Mouse (Mus musculus): Measurements from ENCODE around the gene Abi1. TPM values are rescaled to one million over a fixed set of nuclear protein-coding genes. Genes with fewer than 3 reads are reported as not detected.
"Not testable (repeated sequence)": the region's sequence is repeated elsewhere in the genome, so short reads cannot be mapped to it uniquely, and the experiment has no call there.

Gene Abi1
- polyA plus RNA-seq, 1 experiment from 2014 or later, result 50.7 TPM

DNA sequence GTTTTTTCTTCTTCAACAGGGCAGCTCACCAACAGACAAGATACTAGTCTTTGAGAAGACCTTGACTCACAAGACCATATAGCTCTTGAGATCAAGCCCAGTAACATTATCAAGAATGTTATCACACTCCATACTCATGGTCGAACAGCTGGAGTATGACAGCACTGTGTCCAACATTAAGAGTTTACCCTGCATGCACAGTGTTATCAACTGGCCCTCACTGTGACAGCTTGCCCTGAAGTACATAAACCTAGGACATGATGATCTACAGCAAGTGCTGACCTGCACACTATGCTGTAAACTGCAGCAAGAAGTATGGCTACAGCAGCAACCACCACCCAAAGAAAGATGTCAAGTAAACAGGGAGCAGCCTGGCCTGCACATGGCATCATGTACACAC is 13.7 kb downstream of the Abi1 start:
- Histone ChIP-seq H3K4me1 (no peaks in the 10 kb centered on the region), H3K27ac (no peak overlapping the region), H3K36me3 (no peaks in the 10 kb centered on the region; the same call in 1 of the 2 replicates), H3K9me3 (no peaks in the 10 kb centered on the region), H3K9ac (no peak overlapping the region), H3K27me3 (replicated peaks) (no peaks in the 10 kb centered on the region), H3K4me2 (no peak overlapping the region), H3K4me3 (replicated peaks) (no peak overlapping the region)
- no peak for ATAC-seq (ENCODE audit: insufficient read depth, low FRiP score, low read depth)
- WGBS, result 72% methylated on average over 1 of the region's 1 CpGs

GRCm38 (mm10) chr2:23023714-23024282 is 16.2 kb downstream of the Abi1 start:
- Histone ChIP-seq H3K9ac (no peak overlapping the region), H3K9me3 (no peaks in the 10 kb centered on the region), H3K27ac (no peak overlapping the region), H3K4me2 (no peak overlapping the region), H3K36me3 (no peaks in the 10 kb centered on the region), H3K27me3 (replicated peaks) (no peaks in the 10 kb centered on the region), H3K4me3 (replicated peaks) (no peak overlapping the region), H3K4me1 (no peaks in the 10 kb centered on the region)
- ATAC-seq (ENCODE audit: insufficient read depth, low FRiP score, low read depth), result no peak
- WGBS, result 87% methylated on average over 4 of the region's 4 CpGs

- no peaks in the 10 kb centered on the region for H3K9me3 ChIP-seq
- WGBS, result 87% methylated on average over 3 of the region's 3 CpGs
- ATAC-seq (ENCODE audit: insufficient read depth, low FRiP score, low read depth), result no peak
- H3K27me3 ChIP-seq (replicated peaks), result no peaks in the 10 kb centered on the region
- H3K9ac ChIP-seq, result no peak overlapping the region
- H3K4me3 ChIP-seq (replicated peaks), result no peak overlapping the region
- H3K36me3 ChIP-seq, result no peaks in the 10 kb centered on the region
- no peak overlapping the region for H3K4me2 ChIP-seq
- no peak overlapping the region for H3K27ac ChIP-seq
- H3K4me1 ChIP-seq, result no peaks in the 10 kb centered on the region
These were observed 17.0 kb downstream of the Abi1 start for GRCm38 (mm10) chr2:23023023-23023422.

GRCm38 (mm10) chr2:23021721-23022120 is 18.3 kb downstream of the Abi1 start:
- no peak overlapping the region for H3K27ac ChIP-seq
- no peak overlapping the region for H3K4me2 ChIP-seq
- no peak overlapping the region for H3K4me3 ChIP-seq (replicated peaks)
- H3K4me1 ChIP-seq, result no peaks in the 10 kb centered on the region
- ATAC-seq (ENCODE audit: insufficient read depth, low FRiP score, low read depth), result no peak
- no peak overlapping the region for H3K9ac ChIP-seq
- WGBS, result 55% methylated on average over 4 of the region's 4 CpGs
- no peaks in the 10 kb centered on the region for H3K9me3 ChIP-seq
- no peaks in the 10 kb centered on the region for H3K36me3 ChIP-seq
- no peaks in the 10 kb centered on the region for H3K27me3 ChIP-seq (replicated peaks)

DNA sequence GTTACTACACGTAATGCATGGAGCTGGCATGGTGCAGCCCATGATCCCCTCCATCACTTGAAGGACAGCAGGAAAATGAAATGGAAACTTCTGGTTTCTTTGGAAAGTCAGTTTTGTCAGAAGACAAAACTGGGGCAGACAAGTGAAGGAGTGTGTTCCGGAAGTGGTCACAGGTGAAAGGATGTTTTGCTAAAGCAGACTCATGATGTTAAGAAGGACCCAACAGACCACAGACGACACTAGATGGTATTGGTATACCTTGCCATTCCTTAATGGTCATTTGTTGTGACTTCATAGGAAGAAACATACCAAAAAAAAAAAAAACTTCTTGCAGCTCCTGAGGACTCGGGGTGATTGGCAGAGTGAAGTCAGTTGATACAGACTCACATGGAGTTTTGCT is 18.7 kb downstream of the Abi1 start:
- no peak overlapping the region for H3K4me2 ChIP-seq
- no peak overlapping the region for H3K9ac ChIP-seq
- H3K27me3 ChIP-seq (replicated peaks), result no peaks in the 10 kb centered on the region
- H3K4me3 ChIP-seq (replicated peaks), result no peak overlapping the region
- no peak for ATAC-seq (ENCODE audit: insufficient read depth, low FRiP score, low read depth)
- no peak overlapping the region for H3K27ac ChIP-seq
- no peaks in the 10 kb centered on the region for H3K9me3 ChIP-seq
- 84% methylated on average over 4 of the region's 4 CpGs for WGBS
- no peaks in the 10 kb centered on the region for H3K4me1 ChIP-seq
- H3K36me3 ChIP-seq, result no peaks in the 10 kb centered on the region

DNA sequence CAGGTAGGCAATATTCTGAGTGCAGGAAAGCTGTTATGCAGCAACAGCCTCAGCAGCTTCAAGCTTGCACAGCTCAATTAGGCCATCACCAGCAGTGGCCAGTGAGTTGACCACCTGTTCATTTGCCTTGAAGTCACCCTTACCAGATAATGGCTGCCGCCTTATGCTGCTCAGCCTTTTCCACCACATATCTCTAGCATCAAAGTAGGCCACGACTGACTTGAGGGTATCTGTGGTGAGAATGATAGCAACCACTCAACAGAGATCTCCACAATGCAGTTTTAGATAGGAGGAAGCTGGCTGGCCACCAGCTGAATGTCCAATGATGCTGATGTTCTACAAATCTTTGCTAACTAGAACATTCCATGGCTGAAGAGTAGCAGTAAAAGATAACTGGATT is 20.9 kb downstream of the Abi1 start:
- no peak overlapping the region for H3K4me2 ChIP-seq
- WGBS, result 86% methylated on average over 2 of the region's 2 CpGs
- H3K27me3 ChIP-seq (replicated peaks), result no peaks in the 10 kb centered on the region
- no peak overlapping the region for H3K9ac ChIP-seq
- peaks cover 9% of the 10 kb centered on the region; the same call in 1 of the 2 replicates for H3K4me1 ChIP-seq
- H3K36me3 ChIP-seq, result no peaks in the 10 kb centered on the region
- H3K4me3 ChIP-seq (replicated peaks), result no peak overlapping the region
- no peaks in the 10 kb centered on the region for H3K9me3 ChIP-seq
- H3K27ac ChIP-seq, result no peak overlapping the region
- ATAC-seq (ENCODE audit: insufficient read depth, low FRiP score, low read depth), result no peak

- no peak for ATAC-seq (ENCODE audit: insufficient read depth, low FRiP score, low read depth)
- no peaks in the 10 kb centered on the region for H3K27me3 ChIP-seq (replicated peaks)
- no peak overlapping the region for H3K4me3 ChIP-seq (replicated peaks)
- no peak overlapping the region for H3K27ac ChIP-seq
- no peaks in the 10 kb centered on the region for H3K36me3 ChIP-seq
- H3K9me3 ChIP-seq, result no peaks in the 10 kb centered on the region
- no peak overlapping the region for H3K4me2 ChIP-seq
- no peak overlapping the region for H3K9ac ChIP-seq
- peaks cover 9% of the 10 kb centered on the region; the same call in 1 of the 2 replicates for H3K4me1 ChIP-seq
- WGBS, result 61% methylated on average over 3 of the region's 3 CpGs
These were observed 23.9 kb downstream of the Abi1 start for GRCm38 (mm10) chr2:23016121-23016520.

DNA sequence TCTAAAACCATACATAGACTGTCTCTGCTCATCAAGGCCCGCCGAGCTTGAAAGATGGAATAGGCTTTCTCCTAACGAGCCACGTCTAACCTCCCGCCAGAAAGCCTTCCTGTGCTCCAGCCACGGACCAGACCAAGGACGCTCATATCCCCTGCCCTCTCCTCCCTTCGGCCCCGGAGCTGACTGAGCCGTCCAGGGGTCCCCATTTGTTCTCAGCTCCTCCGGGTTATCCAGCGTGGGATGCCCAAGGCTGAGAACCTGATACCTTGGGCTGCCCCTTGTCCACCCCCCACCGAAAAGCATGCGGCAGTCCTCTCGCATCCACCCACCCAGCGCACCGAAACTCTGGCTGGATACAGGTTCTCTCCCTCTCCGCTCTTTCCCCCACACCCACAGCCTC is 24.7 kb downstream of the Abi1 start:
- no peak overlapping the region for H3K9ac ChIP-seq
- no peak overlapping the region; the same call in 1 of the 2 replicates for H3K4me2 ChIP-seq
- H3K4me1 ChIP-seq, result peaks cover 9% of the 10 kb centered on the region; the same call in 1 of the 2 replicates
- H3K9me3 ChIP-seq, result no peaks in the 10 kb centered on the region
- no peaks in the 10 kb centered on the region for H3K27me3 ChIP-seq (replicated peaks)
- no peak for ATAC-seq (ENCODE audit: insufficient read depth, low FRiP score, low read depth)
- 48% methylated on average over 18 of the region's 18 CpGs for WGBS
- no peaks in the 10 kb centered on the region for H3K36me3 ChIP-seq
- H3K4me3 ChIP-seq (replicated peaks), result no peak overlapping the region
- H3K27ac ChIP-seq, result no peak overlapping the region

DNA sequence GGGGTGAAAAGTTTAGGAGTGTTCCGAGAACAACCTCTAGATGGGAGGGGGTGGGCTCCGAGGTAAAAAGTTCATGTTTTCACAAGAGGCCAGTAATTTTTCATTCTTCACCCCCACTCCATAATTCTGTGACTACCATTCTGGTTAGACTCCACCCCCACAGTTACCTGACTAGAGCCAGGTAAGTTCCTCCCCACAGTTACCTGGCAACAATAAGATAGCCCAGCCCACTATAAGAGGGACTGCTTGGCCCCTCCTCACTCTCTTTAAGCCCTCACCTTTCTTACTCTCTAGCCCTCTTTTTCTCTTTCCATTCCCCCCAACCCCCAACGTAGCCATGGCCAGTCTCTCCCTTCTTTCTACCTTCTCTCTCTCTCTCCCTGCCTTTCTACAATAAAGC is 25.1 kb downstream of the Abi1 start:
- not testable (repeated sequence) for H3K27ac ChIP-seq; H3K27me3 ChIP-seq (replicated peaks); H3K4me2 ChIP-seq; H3K9ac ChIP-seq; H3K9me3 ChIP-seq; H3K4me1 ChIP-seq; ATAC-seq (ENCODE audit: insufficient read depth, low FRiP score, low read depth); H3K36me3 ChIP-seq; H3K4me3 ChIP-seq (replicated peaks)
- WGBS, result 49% methylated on average over 2 of the region's 3 CpGs

DNA sequence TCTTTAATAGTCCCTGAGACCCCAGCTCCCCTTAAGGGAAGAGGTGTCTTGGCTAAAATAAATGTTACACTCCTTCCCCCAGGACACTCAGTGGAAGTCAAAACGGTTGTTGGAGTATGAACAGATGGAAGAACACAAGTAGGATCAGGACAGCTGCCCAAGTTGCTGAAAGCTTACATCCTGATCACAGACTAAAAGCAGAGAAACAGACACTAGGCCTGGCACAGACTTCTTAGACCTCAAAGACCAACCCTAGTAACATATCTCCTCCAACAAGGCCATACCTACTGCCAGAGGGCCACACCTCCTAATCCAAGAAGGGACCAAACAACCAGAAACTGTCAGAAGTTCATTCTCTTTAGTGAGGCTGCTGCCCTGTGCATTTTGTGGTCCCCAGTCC is 31.8 kb downstream of the Abi1 start:
- Histone ChIP-seq H3K9ac (no peak overlapping the region), H3K27me3 (replicated peaks) (no peaks in the 10 kb centered on the region), H3K36me3 (no peaks in the 10 kb centered on the region), H3K4me3 (replicated peaks) (no peak overlapping the region), H3K27ac (no peak overlapping the region), H3K4me1 (no peaks in the 10 kb centered on the region), H3K4me2 (no peak overlapping the region), H3K9me3 (no peaks in the 10 kb centered on the region)
- 79% methylated on average over 1 of the region's 1 CpGs for WGBS
- ATAC-seq (ENCODE audit: insufficient read depth, low FRiP score, low read depth), result no peak

DNA sequence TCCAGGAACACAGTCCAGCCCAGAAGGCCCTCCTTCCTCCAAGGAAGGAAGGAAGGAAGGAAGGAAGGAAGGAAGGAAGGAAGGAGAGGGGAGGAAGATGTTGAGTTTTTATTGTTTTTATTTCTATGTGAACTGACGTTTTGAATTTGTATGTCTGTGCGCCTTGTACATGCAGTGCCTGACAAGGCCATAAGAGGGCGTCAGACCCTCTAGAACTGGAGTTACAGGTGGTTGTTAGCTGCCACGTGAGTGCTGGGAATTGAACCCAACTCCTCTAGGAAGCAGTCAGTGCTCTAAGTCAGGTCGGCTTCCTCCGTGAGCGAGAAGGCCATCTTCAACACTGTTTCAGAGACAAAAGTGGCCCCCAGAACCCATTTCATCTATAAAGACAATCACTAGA is 32.5 kb downstream of the Abi1 start:
- Histone ChIP-seq H3K27ac (no peak overlapping the region), H3K4me2 (no peak overlapping the region), H3K36me3 (no peaks in the 10 kb centered on the region), H3K9ac (no peak overlapping the region), H3K27me3 (replicated peaks) (no peaks in the 10 kb centered on the region), H3K4me1 (no peaks in the 10 kb centered on the region), H3K9me3 (no peaks in the 10 kb centered on the region), H3K4me3 (replicated peaks) (no peak overlapping the region)
- WGBS, result 87% methylated on average over 7 of the region's 7 CpGs
- no peak for ATAC-seq (ENCODE audit: insufficient read depth, low FRiP score, low read depth)

DNA sequence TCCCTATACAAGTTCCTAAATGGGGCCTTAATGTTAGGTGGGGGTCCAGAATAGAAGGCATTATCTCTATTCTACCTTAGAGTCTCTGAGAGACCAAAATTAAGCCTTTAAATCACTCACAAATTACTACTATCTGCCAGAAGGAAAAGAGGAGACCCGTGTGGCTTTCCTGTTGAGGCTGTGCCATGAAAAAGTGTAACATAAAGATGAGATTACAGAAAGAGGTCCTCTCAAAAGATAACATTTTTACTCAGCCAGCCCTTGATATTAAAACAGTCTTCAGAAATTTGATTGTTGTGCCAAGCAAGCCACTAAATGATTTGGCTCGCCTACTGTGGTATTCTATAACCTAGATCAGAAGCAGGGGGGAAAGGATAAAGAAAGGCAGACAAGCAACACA is 32.9 kb downstream of the Abi1 start:
- H3K27me3 ChIP-seq (replicated peaks), result no peaks in the 10 kb centered on the region
- H3K27ac ChIP-seq, result no peak overlapping the region
- H3K9ac ChIP-seq, result no peak overlapping the region
- no peak overlapping the region for H3K4me2 ChIP-seq
- no peaks in the 10 kb centered on the region for H3K4me1 ChIP-seq
- WGBS, result 78% methylated on average over 2 of the region's 2 CpGs
- no peaks in the 10 kb centered on the region for H3K9me3 ChIP-seq
- no peak for ATAC-seq (ENCODE audit: insufficient read depth, low FRiP score, low read depth)
- no peaks in the 10 kb centered on the region for H3K36me3 ChIP-seq
- H3K4me3 ChIP-seq (replicated peaks), result no peak overlapping the region

DNA sequence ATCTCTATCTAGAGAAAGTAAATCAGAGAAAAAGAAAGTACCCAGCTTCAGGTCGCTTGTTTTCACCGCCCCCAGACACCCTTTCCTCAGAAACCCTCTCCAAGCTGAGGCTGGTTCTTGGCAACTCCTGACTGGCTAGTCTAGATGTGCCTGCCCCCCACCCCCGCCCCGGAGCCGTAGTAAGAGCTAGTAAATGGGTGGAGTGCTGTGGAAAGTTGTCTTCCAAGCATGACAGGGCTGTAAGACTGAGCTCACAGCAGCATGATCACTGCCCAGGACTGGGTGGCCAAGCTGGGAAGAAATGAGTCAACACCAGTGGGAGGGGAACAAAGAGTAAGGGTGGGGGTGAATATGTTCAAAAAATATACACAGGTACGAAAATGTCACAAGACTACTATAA is 33.8 kb downstream of the Abi1 start:
- 66% methylated on average over 6 of the region's 6 CpGs for WGBS
- Histone ChIP-seq H3K4me2 (no peak overlapping the region), H3K27ac (no peak overlapping the region), H3K9ac (no peak overlapping the region), H3K4me1 (no peaks in the 10 kb centered on the region), H3K36me3 (no peaks in the 10 kb centered on the region), H3K27me3 (replicated peaks) (no peaks in the 10 kb centered on the region), H3K4me3 (replicated peaks) (no peak overlapping the region), H3K9me3 (no peaks in the 10 kb centered on the region)
- 0 out of 2 replicates have a peak, but pooled peaks have one; percentile 35 for ATAC-seq (ENCODE audit: insufficient read depth, low FRiP score, low read depth)
